Mouse (Mus musculus): ENCODE measurements around the gene Zfp296.

The Zfp296 gene

GRCm38 (mm10) chr7:19577141-19577852, at the start of gene Zfp296, which contains the start of gene Gemin7:
Gene Zfp296, plus strand, starts transcription at chr7:19577287.
Gene Gemin7, minus strand, starts transcription at chr7:19577595.
- no peak for DNase-seq (ENCODE audit: low spot score in 2 of 2)

GRCm38 (mm10) chr7:19531077-19531476, 46.0 kb upstream of the Zfp296 start:
- no peak for DNase-seq (ENCODE audit: low spot score in 2 of 2)

- DNase-seq (ENCODE audit: low spot score in 2 of 2), result no peak
Measured at GRCm38 (mm10) chr7:19532240-19532639, 44.8 kb upstream of the Zfp296 start.

- no peak for DNase-seq (ENCODE audit: low spot score in 2 of 2)
Measured at GRCm38 (mm10) chr7:19534676-19535075, 42.4 kb upstream of the Zfp296 start.

GRCm38 (mm10) chr7:19540771-19541566, 36.1 kb upstream of the Zfp296 start:
- DNase-seq (ENCODE audit: low spot score in 2 of 2), result no peak

GRCm38 (mm10) chr7:19541681-19542154, 35.4 kb upstream of the Zfp296 start:
- no peak for DNase-seq (ENCODE audit: low spot score in 2 of 2)

- peak in 1 of 2 experiments; percentile 31 for DNase-seq (ENCODE audit: low spot score in 2 of 2)
Measured at GRCm38 (mm10) chr7:19542155-19542691, 34.9 kb upstream of the Zfp296 start.

GRCm38 (mm10) chr7:19543584-19543983, 33.5 kb upstream of the Zfp296 start:
- DNase-seq (ENCODE audit: low spot score in 2 of 2), result no peak

- no peak for DNase-seq (ENCODE audit: low spot score in 2 of 2)
Measured at GRCm38 (mm10) chr7:19546007-19546406, 31.1 kb upstream of the Zfp296 start.

- no peak for DNase-seq (ENCODE audit: low spot score in 2 of 2)
Measured at GRCm38 (mm10) chr7:19547344-19547969, 29.6 kb upstream of the Zfp296 start.

GRCm38 (mm10) chr7:19549394-19549793, 27.7 kb upstream of the Zfp296 start:
- DNase-seq (ENCODE audit: low spot score in 2 of 2), result no peak

- no peak for DNase-seq (ENCODE audit: low spot score in 2 of 2)
Measured at GRCm38 (mm10) chr7:19551634-19552033, 25.5 kb upstream of the Zfp296 start.

- DNase-seq (ENCODE audit: low spot score in 2 of 2), result no peak
Measured at GRCm38 (mm10) chr7:19552443-19552842, 24.6 kb upstream of the Zfp296 start.

GRCm38 (mm10) chr7:19554168-19554567, 22.9 kb upstream of the Zfp296 start:
- DNase-seq (ENCODE audit: low spot score in 2 of 2), result peak; percentile 67 to 80

GRCm38 (mm10) chr7:19557086-19557485, 20.0 kb upstream of the Zfp296 start:
- no peak for DNase-seq (ENCODE audit: low spot score in 2 of 2)

GRCm38 (mm10) chr7:19557982-19558900, 18.8 kb upstream of the Zfp296 start:
- peak; percentile 28 to 35 for DNase-seq (ENCODE audit: low spot score in 2 of 2)

- no peak for DNase-seq (ENCODE audit: low spot score in 2 of 2)
Measured at GRCm38 (mm10) chr7:19558965-19559364, 18.1 kb upstream of the Zfp296 start.

- DNase-seq (ENCODE audit: low spot score in 2 of 2), result no peak
Measured at GRCm38 (mm10) chr7:19560491-19561260, 16.4 kb upstream of the Zfp296 start.

GRCm38 (mm10) chr7:19561431-19561764, 15.7 kb upstream of the Zfp296 start:
- no peak for DNase-seq (ENCODE audit: low spot score in 2 of 2)

All from frontal cortex, postnatal 36 days (tissue).